Mouse (Mus musculus) hindbrain, embryonic 12.5 days (tissue): ENCODE measurements around the gene P3h3. TPM values are rescaled to one million over a fixed set of nuclear protein-coding genes. Genes with fewer than 3 reads are reported as not detected.

Experiments
- ATAC-seq: fragments of 200-750 bp; cut with Nextera tagmentation; 2 replicates; pipeline ENCODE4 v1.8.0; 2017; ENCODE audit warnings: moderate TSS enrichment; ENCODE audit not compliant: low FRiP score
- H3K27ac ChIP-seq: fragments of 300-500 bp; sonication (generic); 2 replicates; pipeline ENCODE4 v1.5.1; 2016; ENCODE audit warnings: mild to moderate bottlenecking
- H3K27me3 ChIP-seq: fragments of 300-500 bp; sonication (generic); 2 replicates; pipeline ENCODE4 v1.6.1; 2016; ENCODE audit warnings: mild to moderate bottlenecking
- H3K36me3 ChIP-seq: fragments of 300-500 bp; sonication (generic); 2 replicates; pipeline ENCODE4 v1.6.1; 2016; ENCODE audit warnings: mild to moderate bottlenecking
- H3K4me1 ChIP-seq: fragments of 300-500 bp; sonication (generic); 2 replicates; pipeline ENCODE4 v1.6.1; 2016
- H3K4me2 ChIP-seq: fragments of 300-500 bp; sonication (generic); replicated peaks from 2 replicates; pipeline ENCODE4 v1.6.1; 2016; ENCODE audit warnings: mild to moderate bottlenecking
- H3K4me3 ChIP-seq: fragments of 300-500 bp; sonication (generic); 2 replicates; pipeline ENCODE4 v1.5.1; 2016; ENCODE audit warnings: mild to moderate bottlenecking
- H3K9ac ChIP-seq: fragments of 300-500 bp; sonication (generic); 2 replicates; pipeline ENCODE4 v1.6.1; 2016; ENCODE audit warnings: mild to moderate bottlenecking, moderate library complexity
- H3K9me3 ChIP-seq: fragments of 300-500 bp; sonication (generic); replicated peaks from 2 replicates; pipeline ENCODE4 v1.6.1; 2016; ENCODE audit warnings: mild to moderate bottlenecking
- WGBS: fragments of 180-500 bp; shearing (Covaris S2); methylation state at CpG from one replicate; pipeline ENCODE4 v1.1.7; 2016; 5-methylcytosine and 5-hydroxymethylcytosine counted together
- polyA plus RNA-seq: library from polyadenylated mRNA; unstranded; fragments of >200 nt; fragmentation: Nextera tagmentation; extraction: Ambion mirVana; gene quantifications from 2 replicates; pipeline ENCODE4 v1.2.1, GENCODE M21; 2016

The P3h3 gene
- polyA plus RNA-seq, 1 experiment from 2014 or later: 39.6 TPM

DNA sequence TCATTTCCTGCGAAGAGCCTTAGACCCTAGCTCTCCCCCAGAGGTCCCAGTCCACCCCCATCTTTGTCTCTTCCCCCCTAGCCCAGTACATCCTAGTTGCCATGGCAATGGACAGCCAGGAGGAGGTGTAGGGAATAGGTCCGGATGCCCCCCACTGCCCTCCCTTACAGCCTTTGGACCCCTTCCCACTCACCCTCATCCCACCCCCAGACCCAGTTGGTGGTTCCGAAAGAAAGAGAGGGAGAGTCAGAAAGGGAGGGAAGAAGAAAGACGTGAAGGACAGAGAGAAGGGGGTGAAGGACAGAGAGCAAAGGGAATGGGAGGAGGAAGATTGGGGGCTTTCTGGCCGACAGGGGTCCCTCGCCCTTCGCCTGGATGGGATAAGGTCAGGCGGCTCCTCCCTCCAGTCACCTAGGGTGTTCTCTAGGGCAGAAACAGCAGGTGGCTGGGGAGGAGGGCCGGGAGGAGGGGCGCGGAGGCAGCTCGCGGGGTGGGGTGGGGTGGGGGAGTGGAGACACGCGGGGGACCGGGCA lies 5.6 kb upstream of the P3h3 start:
- H3K27ac ChIP-seq: peak overlapping the region; percentile 92
- peak; percentile 27 for ATAC-seq
- WGBS: 0% methylated on average over 8 of the region's 16 CpGs
- H3K4me1 ChIP-seq: peaks cover 75% of the 10 kb centered on the region
- H3K27me3 ChIP-seq: peaks cover 11% of the 10 kb centered on the region; the same call in 1 of the 2 replicates
- peak overlapping the region; percentile 85 for H3K9ac ChIP-seq
- H3K9me3 ChIP-seq: no peaks in the 10 kb centered on the region
- peak overlapping the region; percentile 89 for H3K4me2 ChIP-seq
- H3K36me3 ChIP-seq: no peaks in the 10 kb centered on the region
- H3K4me3 ChIP-seq: peak overlapping the region; percentile 61

GRCm38 (mm10) chr6:124862406-124863124 lies 5.0 kb upstream of the P3h3 start:
- Histone ChIP-seq H3K4me3 (peak overlapping the region; percentile 61), H3K9ac (peak overlapping the region; percentile 85), H3K36me3 (no peaks in the 10 kb centered on the region), H3K4me1 (peaks cover 81% of the 10 kb centered on the region), H3K27ac (peak overlapping the region; percentile 92), H3K27me3 (peaks cover 11% of the 10 kb centered on the region; the same call in 1 of the 2 replicates), H3K4me2 (peak overlapping the region; percentile 89), H3K9me3 (no peaks in the 10 kb centered on the region)
- ATAC-seq: no peak
- WGBS: 16% methylated on average over 8 of the region's 8 CpGs

- Histone ChIP-seq H3K4me1 (peaks cover 81% of the 10 kb centered on the region), H3K4me2 (peak overlapping the region; percentile 89), H3K9me3 (no peaks in the 10 kb centered on the region), H3K27me3 (peaks cover 11% of the 10 kb centered on the region; the same call in 1 of the 2 replicates), H3K9ac (peak overlapping the region; percentile 85; the same call in 1 of the 2 replicates), H3K27ac (peak overlapping the region; percentile 92; the same call in 1 of the 2 replicates), H3K36me3 (no peaks in the 10 kb centered on the region), H3K4me3 (no peak overlapping the region)
- 50% methylated on average over 2 of the region's 3 CpGs for WGBS
- ATAC-seq: no peak
Measured at GRCm38 (mm10) chr6:124861802-124862201, 4.2 kb upstream of the P3h3 start.

GRCm38 (mm10) chr6:124861266-124861665 lies 3.7 kb upstream of the P3h3 start:
- no peaks in the 10 kb centered on the region for H3K9me3 ChIP-seq
- H3K4me1 ChIP-seq: peaks cover 82% of the 10 kb centered on the region
- 82% methylated on average over 19 of the region's 19 CpGs for WGBS
- H3K4me3 ChIP-seq: no peak overlapping the region
- ATAC-seq: no peak
- no peaks in the 10 kb centered on the region for H3K36me3 ChIP-seq
- H3K27ac ChIP-seq: peak overlapping the region; percentile 92; the same call in 1 of the 2 replicates
- H3K9ac ChIP-seq: peak overlapping the region; percentile 85; the same call in 1 of the 2 replicates
- H3K4me2 ChIP-seq: peak overlapping the region; percentile 89; the same call in 1 of the 2 replicates
- peaks cover 11% of the 10 kb centered on the region; the same call in 1 of the 2 replicates for H3K27me3 ChIP-seq

DNA sequence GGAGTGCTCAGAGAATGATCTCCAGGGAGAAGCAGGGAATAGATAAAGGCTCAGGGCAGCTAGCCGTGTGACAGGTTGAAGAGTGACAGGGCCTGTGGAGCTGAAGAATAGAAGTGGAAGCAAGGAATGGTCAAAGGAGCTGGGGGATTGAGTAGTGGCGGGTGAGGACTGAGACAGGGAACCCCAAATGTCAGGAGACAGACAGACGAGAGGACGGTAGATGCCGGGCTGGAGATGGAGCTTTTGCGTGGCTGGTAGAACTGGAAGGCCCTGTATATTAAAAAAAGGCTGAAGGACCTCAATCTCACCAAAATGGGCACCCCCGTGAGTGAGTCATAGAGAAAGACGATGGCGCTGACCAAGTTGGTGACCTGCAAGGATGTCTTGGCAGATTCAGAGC lies 3.0 kb upstream of the P3h3 start:
- H3K36me3 ChIP-seq: no peaks in the 10 kb centered on the region
- WGBS: 75% methylated on average over 9 of the region's 9 CpGs
- no peak for ATAC-seq
- no peak overlapping the region for H3K4me2 ChIP-seq
- peaks cover 11% of the 10 kb centered on the region; the same call in 1 of the 2 replicates for H3K27me3 ChIP-seq
- H3K27ac ChIP-seq: peak overlapping the region; percentile 80
- peak overlapping the region; percentile 29; the same call in 1 of the 2 replicates for H3K9ac ChIP-seq
- H3K4me1 ChIP-seq: peaks cover 81% of the 10 kb centered on the region
- H3K4me3 ChIP-seq: no peak overlapping the region
- no peaks in the 10 kb centered on the region for H3K9me3 ChIP-seq

GRCm38 (mm10) chr6:124859725-124860124 lies 2.2 kb upstream of the P3h3 start:
- H3K4me3 ChIP-seq: no peak overlapping the region
- H3K9ac ChIP-seq: peak overlapping the region; percentile 47
- peaks cover 78% of the 10 kb centered on the region for H3K4me1 ChIP-seq
- no peaks in the 10 kb centered on the region for H3K36me3 ChIP-seq
- WGBS: 12% methylated on average over 12 of the region's 12 CpGs
- peak overlapping the region; percentile 80 for H3K27ac ChIP-seq
- H3K27me3 ChIP-seq: peaks cover 11% of the 10 kb centered on the region; the same call in 1 of the 2 replicates
- H3K4me2 ChIP-seq: peak overlapping the region; percentile 34
- 0 out of 2 replicates have a peak, but pooled peaks have one; percentile 4 for ATAC-seq
- no peaks in the 10 kb centered on the region for H3K9me3 ChIP-seq

GRCm38 (mm10) chr6:124858561-124859318 lies 1.2 kb upstream of the P3h3 start:
- Histone ChIP-seq H3K27me3 (peaks cover 11% of the 10 kb centered on the region; the same call in 1 of the 2 replicates), H3K9me3 (no peaks in the 10 kb centered on the region), H3K4me3 (peak overlapping the region; percentile 66; the same call in 1 of the 2 replicates), H3K4me2 (peak overlapping the region; percentile 71), H3K36me3 (no peaks in the 10 kb centered on the region), H3K27ac (peak overlapping the region; percentile 14; the same call in 1 of the 2 replicates), H3K9ac (peak overlapping the region; percentile 88; the same call in 1 of the 2 replicates), H3K4me1 (peaks cover 68% of the 10 kb centered on the region)
- ATAC-seq: no peak
- WGBS: 73% methylated on average over 28 of the region's 28 CpGs

- Histone ChIP-seq H3K9ac (peak overlapping the region; percentile 88), H3K4me3 (peak overlapping the region; percentile 66), H3K9me3 (no peaks in the 10 kb centered on the region), H3K27me3 (peaks cover 11% of the 10 kb centered on the region; the same call in 1 of the 2 replicates), H3K27ac (peak overlapping the region; percentile 95), H3K4me2 (peak overlapping the region; percentile 71), H3K4me1 (peaks cover 64% of the 10 kb centered on the region), H3K36me3 (no peaks in the 10 kb centered on the region)
- WGBS: 22% methylated on average over 26 of the region's 26 CpGs
- ATAC-seq: no peak; the same call in 1 of the 2 replicates
Measured at GRCm38 (mm10) chr6:124857840-124858530, 433 bp upstream of the P3h3 start.

DNA sequence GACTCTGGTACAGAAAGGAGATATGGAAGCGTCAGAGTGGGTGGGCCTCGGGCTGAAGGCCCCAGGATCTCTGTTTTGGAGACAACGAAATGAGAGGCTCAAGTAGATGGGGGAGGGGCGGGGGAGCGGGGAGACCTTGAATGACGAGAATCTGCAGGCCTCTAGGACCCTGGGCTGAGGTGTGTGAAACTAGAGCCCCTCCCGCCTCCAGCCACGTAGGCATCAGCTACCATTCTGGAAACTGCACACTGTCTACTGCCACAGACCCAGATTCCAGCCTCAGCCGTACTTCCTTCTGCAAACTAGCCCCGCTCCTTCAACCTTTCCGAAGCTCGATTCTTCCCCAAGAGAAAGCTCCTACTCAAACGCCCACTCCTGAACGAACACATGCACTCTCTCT lies 1.2 kb downstream of the P3h3 start:
- Histone ChIP-seq H3K9me3 (no peaks in the 10 kb centered on the region), H3K4me3 (peak overlapping the region; percentile 66), H3K4me2 (peak overlapping the region; percentile 71), H3K27ac (peak overlapping the region; percentile 95), H3K9ac (peak overlapping the region; percentile 88), H3K36me3 (peaks cover 4% of the 10 kb centered on the region), H3K27me3 (peaks cover 11% of the 10 kb centered on the region; the same call in 1 of the 2 replicates), H3K4me1 (peaks cover 48% of the 10 kb centered on the region)
- 11% methylated on average over 14 of the region's 14 CpGs for WGBS
- peak; percentile 59 for ATAC-seq

- no peak overlapping the region for H3K9ac ChIP-seq
- no peak overlapping the region for H3K27ac ChIP-seq
- H3K4me1 ChIP-seq: peaks cover 33% of the 10 kb centered on the region
- H3K36me3 ChIP-seq: peaks cover 4% of the 10 kb centered on the region
- no peak for ATAC-seq
- WGBS: 78% methylated on average over 12 of the region's 12 CpGs
- no peak overlapping the region for H3K4me2 ChIP-seq
- H3K4me3 ChIP-seq: no peak overlapping the region
- H3K27me3 ChIP-seq: peaks cover 11% of the 10 kb centered on the region
- no peaks in the 10 kb centered on the region for H3K9me3 ChIP-seq
Measured at GRCm38 (mm10) chr6:124854647-124855046, 2.9 kb downstream of the P3h3 start.

DNA sequence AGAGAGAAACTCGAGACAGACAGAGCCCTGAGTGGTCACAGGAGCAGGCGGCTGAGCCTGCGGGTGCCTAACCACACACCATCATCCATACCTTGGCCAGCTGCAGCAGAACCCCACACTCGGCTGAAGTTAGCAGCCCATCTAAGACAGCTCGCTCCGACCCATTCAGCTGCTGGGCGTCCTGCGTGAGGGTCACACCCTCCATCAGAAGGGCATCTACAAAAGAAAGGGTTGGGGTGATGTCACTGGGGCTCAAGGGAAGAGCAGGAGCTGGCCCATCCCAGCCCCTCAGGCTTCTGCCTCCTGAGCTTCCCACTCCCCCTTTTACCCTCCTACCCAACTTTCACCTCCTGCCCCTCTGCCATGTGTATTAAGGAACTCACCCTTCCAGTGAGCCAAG lies 7.0 kb downstream of the P3h3 start:
- Histone ChIP-seq H3K4me2 (no peak overlapping the region), H3K27me3 (no peaks in the 10 kb centered on the region; the same call in 1 of the 2 replicates), H3K4me3 (no peak overlapping the region), H3K27ac (no peak overlapping the region), H3K36me3 (peaks cover 4% of the 10 kb centered on the region), H3K9me3 (no peaks in the 10 kb centered on the region), H3K4me1 (peaks cover 8% of the 10 kb centered on the region), H3K9ac (no peak overlapping the region)
- no peak for ATAC-seq
- 48% methylated on average over 8 of the region's 8 CpGs for WGBS
